Mouse (Mus musculus) CD4-positive, CD25-positive, alpha-beta regulatory T cell, adult 4 months (primary cell): ENCODE results near the gene Vmn1r15. TPM values are rescaled to one million over a fixed set of nuclear protein-coding genes. Genes with fewer than 3 reads are reported as not detected.
A peak's percentile ranks its signal among the peaks of the same experiment; 100 is the strongest.

Source experiments
- ATAC-seq: one replicate; pipeline ENCODE4 v1.8.0; 2017
- polyA plus RNA-seq, 2 experiments: library from polyadenylated mRNA; unstranded; fragments of 100-300 nt; shearing (Covaris generic); gene quantifications; one replicate each; pipeline ENCODE4 v1.2.1; 2017

Vmn1r15 gene
- polyA plus RNA-seq: not detected

DNA sequence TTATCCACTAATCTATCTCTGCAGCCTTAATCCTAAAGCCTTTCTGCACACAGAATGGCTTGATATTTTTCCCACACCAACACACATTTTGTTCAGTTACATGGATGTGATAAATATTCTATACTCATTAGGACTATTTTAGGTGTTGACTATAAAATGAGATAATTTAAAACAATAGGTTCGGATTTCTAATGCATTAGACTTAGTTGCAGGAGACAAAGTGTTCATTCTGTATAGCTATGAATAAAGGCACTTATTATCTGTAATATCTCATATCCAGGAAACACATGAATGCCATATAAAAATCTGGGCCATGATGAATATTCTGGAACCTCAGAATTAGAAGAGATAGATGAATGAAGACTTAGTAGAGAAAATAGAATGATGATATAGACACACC is at the start of gene Vmn1r15:
Vmn1r15 (plus strand) TSS at position 301 of the 400 bp plus-strand sequence.
- ATAC-seq: no peak

DNA sequence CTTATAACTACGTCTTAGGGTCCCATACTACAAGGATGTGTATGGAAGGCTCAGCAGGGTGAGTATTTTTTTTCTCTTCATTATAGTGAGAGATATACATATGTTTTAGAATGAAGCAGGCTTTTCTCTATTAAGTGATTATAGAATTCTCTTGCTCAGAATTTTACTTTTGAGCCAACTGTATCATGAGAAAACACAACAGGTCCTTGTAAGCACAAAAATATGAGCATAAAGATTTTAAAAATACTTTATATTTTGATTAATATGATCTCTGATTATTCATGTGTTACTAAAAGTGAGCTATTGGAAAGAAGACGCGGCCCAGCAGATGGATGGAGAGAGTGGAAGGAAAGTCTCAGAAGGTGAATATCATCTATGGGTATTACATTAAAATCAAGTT is 26.4 kb upstream of the Vmn1r15 start, which contains the start of gene Vmn1r14:
Vmn1r14 (plus strand) TSS at position 301 of the 400 bp plus-strand sequence.
- no peak for ATAC-seq

DNA sequence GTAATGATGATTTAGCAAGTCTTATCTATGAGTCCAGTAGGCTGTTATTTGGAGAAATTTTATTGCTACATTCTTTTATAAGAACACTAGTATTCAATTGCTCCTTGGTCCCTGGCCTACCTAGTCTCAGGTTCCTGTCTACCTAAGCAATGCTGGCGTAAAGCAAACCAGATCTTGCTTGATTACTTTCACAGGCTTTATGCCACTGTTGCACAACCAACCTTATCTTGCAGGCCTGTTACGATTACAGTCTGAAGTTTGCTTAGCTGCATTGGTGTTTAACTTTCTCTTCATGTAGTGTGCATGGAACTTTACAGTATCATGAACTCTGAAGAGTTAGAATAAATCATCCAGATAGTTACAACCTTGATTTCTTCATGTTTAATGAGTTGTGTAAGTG is 3.2 kb downstream of the Vmn1r15 start:
- no peak for ATAC-seq

DNA sequence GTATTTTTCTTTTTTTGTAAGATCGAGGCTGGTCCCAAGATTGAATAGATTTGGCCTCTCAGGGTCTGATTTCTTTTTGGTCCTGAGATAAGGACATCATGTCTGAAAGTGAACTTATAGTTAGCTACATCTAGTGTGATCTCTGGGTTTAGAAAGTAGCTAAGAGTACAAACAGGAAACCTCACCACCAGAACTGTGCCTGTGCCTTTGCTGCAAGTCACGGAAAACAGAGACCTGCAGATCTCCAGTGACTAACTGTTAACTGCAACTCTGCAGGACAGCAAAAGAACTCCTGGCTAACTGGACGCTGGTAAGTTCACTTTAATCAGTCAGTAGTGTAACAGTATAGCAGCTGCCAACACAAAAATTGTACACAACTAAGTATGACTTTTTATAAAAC is 14.1 kb downstream of the Vmn1r15 start:
- ATAC-seq: peak; percentile 71

DNA sequence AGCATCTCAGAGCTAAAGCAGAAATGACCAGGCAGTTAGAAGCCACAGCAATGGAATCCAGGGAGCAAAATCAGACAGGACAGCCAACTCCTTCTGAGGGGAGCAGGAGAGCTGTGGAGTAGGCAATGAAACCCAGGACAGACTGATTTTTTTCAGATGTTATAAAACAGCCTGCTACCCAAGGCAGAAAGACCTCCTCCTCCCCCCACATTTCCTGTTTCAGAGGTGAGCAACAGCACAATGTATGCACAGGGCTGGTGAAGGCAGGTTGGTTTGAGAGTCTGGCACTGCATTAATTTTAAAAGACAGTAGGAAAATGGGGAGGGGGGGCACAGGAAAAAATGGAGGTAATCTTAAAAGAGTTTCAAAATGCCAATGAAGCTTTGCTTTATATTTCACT is 14.8 kb downstream of the Vmn1r15 start:
- peak; percentile 72 for ATAC-seq

DNA sequence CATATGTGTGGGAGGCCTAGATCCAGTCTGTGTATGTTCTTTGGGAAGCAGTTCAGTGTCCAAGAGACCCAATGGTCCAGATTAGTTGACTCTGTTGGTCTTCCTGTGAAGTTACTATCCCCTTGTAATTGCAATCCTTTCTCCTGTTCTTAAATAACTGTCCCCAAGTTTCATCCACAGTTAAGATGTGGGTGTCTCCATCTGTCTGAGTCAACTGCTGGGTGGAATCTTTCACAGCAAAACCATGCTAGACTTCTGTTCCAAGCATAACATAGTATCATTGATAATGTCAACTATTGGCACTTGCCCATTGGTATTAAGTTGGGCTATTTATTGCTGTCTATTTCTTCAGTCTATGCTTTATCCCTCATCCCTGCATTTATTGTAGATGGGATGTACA is 21.2 kb downstream of the Vmn1r15 start:
- no peak for ATAC-seq

Other genes with a start within 250 kb of the Vmn1r15 start
- not detected for gene Vmn1r7, start 232.6 kb upstream of the Vmn1r15 start, polyA plus RNA-seq
- gene Vmn1r8, start 225.7 kb upstream of the Vmn1r15 start, polyA plus RNA-seq: not detected
- not detected for gene Vmn1r9, start 191.2 kb upstream of the Vmn1r15 start, polyA plus RNA-seq
- gene Vmn1r10, start 148.5 kb upstream of the Vmn1r15 start, polyA plus RNA-seq: not detected
- gene Vmn1r11, start 124.5 kb upstream of the Vmn1r15 start, polyA plus RNA-seq: not detected
- not detected for gene Vmn1r12, start 101.0 kb upstream of the Vmn1r15 start, polyA plus RNA-seq
- gene Vmn1r13, start 54.7 kb upstream of the Vmn1r15 start, polyA plus RNA-seq: 1 to 10 TPM in 1 of 2 experiments, not detected in 1; 1.5 TPM
- not detected for gene Vmn1r14, start 26.3 kb upstream of the Vmn1r15 start, polyA plus RNA-seq
- gene Vmn1r16, start 71.5 kb downstream of the Vmn1r15 start, polyA plus RNA-seq: not detected
- not detected for gene Vmn1r17, start 105.8 kb downstream of the Vmn1r15 start, polyA plus RNA-seq
- not detected for gene Vmn1r18, start 137.8 kb downstream of the Vmn1r15 start, polyA plus RNA-seq
- gene Vmn1r19, start 145.8 kb downstream of the Vmn1r15 start, polyA plus RNA-seq: not detected
- not detected for gene Vmn1r20, start 171.0 kb downstream of the Vmn1r15 start, polyA plus RNA-seq